Mouse (Mus musculus) right cerebral cortex, postnatal 14 days (tissue): ENCODE results near the gene Phka1.
A peak's percentile ranks its signal among the peaks of the same experiment; 100 is the strongest.
"Not testable (repeated sequence)": the region's sequence is repeated elsewhere in the genome, so short reads cannot be mapped to it uniquely, and the experiment has no call there.

Source experiments
- DNase-seq: peaks from one replicate; pipeline ENCODE4 v3.0.0; 2022

Phka1 gene

DNA sequence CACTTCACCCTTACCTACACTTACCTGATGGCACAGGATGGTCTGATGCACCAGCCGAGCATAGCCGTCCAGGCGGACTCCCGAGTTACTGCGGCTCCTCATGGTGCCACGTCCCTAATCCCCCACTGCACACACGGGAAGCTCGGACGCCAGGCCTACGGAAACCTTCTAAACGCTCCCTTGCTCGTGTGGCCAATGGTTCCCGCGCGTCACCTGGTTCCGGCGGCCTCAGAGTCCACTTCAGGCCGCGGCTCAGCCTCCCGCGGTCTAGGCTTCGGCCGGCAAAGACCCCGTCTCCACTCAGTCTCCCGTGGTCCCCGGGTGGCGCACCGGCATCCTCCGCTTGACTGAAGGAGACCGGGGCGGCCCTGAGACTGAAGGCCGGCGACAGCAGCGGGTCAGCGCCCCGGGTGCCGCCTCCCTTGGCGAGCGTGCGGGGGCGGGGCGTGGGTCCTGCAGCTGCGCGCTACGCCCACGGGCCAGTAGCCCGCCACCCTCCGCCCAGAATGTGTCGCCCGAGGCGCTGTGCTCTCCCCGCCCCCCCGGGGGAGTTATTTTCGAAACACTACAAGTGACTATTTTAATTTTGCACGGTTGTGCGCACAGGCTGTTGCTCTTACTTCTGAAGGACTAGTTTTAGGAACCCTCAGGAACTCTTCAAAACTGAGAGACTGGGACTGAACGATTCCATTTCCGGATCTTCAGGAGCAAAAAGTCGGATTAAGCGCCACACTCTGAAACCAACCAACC, at the start of gene Phka1:
Gene Phka1 (minus strand): TSS at position 424 of the 750 bp plus-strand sequence.
- peak; percentile 59 for DNase-seq

GRCm38 (mm10) chrX:102689252-102689651, 45.2 kb upstream of the Phka1 start:
- DNase-seq = peak; percentile 36

DNA sequence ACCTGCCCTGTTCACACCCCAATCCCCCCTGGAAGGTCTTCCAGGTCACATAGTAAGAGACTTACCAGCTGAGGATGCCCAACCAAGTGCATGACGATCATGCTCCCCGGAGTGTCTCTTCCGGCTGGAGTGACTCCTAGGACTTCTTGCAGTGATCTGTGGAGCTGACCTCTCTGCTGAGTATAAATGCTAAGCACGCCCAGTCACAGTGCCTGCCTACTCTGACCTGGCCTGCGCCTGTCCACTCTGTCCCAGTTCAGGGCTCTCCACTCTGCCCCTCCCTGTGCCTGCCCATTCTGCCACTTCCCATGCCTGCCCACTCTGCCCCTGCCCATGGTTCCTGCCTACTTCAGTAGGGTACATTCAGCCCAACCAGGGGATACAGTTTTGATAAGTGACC, 42.8 kb upstream of the Phka1 start, which contains the start of gene Gm3880:
Gene Gm3880 (minus strand): TSS at position 101 of the 400 bp plus-strand sequence.
- not testable (repeated sequence) for DNase-seq

DNA sequence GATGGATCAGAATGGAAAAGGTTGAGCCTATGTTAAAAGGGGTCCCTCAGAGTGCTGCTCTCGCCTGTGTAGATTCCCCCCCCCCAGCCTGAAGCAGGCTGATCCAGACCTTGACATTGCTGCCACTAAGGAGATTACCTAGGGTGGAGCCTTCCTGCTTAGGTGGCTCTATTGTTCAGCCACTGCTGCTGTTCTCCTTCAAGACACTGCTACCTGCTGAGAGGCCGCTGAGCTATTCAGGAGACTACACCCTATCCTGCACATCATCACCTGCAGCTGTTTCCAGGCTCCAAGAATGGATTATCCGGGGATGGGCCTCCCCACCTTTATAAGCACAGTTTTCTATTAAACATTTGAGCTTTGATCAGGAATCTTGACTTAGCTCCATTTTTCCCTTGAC, 40.7 kb upstream of the Phka1 start:
- DNase-seq = not testable (repeated sequence)

DNA sequence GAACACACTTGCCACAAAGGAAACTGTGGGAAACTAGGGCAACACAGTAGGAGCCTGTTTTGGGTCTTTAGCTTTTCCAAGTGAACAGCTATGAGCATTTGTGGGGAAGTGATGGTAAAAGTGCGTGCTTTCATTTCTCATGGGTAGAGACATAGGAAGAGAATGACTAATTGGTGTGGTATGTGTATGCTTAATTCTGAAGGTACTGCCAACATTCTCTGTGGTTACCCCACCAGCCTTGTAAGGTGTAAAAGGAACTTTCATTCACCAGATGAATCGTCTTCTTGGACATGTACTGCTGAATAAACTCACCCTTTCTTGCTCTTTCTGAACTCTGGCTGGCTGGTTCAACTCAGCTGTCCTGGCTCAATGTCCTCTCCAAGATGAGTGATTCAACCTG, 22.6 kb upstream of the Phka1 start:
- DNase-seq = no peak

DNA sequence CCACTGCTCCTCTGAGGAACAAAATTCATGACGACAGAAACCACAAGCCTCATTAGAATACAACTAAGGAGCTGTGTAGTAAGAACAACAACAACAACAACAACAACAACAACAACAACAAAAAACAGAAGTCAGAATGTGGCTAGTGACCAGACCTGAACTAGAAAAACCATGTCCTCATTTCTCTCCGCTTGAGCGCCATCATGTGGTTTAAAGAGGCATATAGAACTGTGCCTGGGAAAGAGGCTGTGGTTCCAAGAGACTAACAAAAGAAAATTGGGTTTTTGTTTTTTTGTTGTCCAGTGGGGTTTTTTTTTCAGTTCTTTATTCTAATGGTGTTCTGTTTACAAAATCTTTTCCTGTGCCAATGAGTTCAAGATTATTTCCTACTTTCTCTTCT, 16.7 kb upstream of the Phka1 start:
- no peak for DNase-seq

GRCm38 (mm10) chrX:102645691-102646090, 1.6 kb upstream of the Phka1 start:
- no peak for DNase-seq

GRCm38 (mm10) chrX:102645146-102645545, 1.1 kb upstream of the Phka1 start:
- no peak for DNase-seq

GRCm38 (mm10) chrX:102644573-102644951, 516 bp upstream of the Phka1 start:
- DNase-seq = no peak

DNA sequence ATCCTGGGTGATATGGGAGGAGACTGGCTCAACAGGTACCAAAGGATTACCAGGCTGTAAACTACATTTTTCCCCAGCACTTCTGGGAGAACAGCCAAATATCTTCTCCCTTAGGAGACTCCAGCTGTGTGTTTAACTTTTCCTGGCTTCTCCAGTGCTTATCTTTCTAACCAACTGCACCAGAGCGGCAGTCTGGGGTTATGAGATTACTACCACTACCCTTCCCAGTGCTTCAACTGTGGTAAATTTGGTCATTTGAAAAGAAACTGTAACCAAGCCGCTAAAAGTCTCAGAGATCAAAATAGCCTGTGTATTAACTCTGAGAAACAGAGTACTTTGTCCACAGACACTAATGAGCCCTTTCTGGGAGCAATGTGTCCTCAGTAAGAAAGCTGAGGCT, 42.8 kb downstream of the Phka1 start:
- no peak for DNase-seq

DNA sequence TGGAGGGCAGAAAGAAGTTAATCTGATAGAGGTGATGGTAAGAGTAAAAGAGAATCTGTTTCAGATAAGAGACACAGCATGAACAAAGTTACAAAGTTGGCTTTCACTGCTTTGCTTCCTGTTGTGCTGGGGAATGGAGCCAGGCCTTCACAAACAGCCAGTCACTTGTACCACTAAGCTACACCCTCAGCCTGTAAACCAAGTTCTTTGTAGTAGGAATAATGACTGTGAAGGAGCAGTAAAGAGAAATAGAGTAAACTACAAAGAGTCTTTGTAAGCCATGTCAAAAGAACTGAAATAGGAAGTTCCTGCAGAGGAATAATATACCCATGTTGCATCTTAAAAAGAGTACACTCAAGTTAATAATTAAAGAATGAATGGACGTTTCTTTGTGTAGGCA, 55.5 kb downstream of the Phka1 start:
- no peak for DNase-seq

GRCm38 (mm10) chrX:102571186-102571585, 72.9 kb downstream of the Phka1 start:
- no peak for DNase-seq

DNA sequence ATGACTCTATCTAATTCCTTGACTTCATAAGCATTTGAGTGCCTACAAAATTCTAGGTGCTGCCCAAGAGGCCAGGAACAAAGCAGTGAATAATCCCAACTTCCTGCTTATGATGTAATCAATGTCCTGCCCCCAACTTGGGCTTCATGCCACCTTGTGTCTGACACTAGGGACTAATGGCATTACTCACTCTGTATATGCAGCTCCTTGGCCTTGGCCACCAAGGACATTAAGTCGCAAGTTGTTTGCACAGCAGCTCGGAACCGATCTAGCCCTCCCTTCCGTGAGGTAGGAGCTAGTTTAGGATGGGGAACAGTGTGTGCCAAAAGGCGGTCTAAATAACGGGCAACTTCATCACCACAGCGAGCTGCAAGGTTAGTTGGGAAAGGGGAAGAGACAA, 87.1 kb downstream of the Phka1 start:
- no peak for DNase-seq

DNA sequence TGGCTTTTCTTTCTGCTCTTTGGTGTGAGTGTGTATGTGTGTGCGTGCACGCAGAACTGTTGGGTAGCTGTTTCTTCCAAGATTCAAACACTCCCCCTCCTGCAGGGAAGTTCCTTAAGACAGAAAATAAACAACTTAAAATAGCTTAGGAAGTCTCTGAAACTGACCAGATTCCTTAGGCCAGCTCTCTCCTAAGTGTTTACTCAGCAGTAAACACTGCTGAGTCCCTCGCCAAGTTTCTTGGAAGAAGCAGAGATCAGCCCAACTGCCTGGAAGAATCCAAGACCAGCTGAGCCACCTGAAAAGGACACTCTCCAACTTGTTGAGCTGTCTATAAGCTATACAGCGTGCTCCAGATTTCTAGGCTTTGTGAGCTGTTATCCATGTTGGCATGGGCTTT, 134.8 kb downstream of the Phka1 start:
- DNase-seq = no peak

DNA sequence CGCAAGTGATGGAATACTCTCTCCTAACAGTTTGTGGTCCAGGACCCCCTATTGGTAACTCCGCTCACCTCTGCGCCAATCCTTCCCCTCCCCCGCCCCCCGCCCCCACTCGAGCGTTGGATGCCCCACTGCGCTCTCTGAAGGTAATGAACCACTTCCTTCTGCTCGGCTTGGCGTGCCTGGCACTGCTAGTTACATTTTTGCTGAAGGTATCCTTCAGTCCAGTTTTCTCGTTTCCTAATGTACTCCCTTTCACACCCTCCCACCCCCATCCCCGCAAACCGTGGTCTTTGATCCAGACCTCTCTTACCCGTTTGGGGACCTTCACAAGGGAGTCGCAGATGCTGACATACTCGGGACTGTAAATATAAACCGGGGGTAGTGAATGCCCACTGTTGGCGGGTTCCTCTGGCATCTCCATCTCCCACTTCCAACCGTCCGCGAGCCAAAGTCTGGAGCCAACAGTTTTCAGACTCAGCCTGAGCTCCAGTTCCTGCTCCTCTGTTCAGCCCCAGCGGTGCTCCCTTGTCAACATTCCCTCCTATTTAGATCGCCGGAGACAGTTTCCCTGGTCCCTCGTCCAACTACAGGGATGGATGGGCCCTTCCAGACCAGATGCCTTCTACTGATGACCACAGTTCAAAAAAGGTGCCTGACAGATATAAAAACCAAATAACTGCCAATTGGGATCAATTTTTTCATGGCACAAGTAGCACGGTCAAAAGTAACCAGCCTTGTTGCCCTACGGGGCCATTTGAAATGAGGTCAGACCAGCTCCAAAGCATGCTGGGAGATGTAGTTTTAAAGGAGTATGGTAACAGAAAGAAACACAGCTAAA, 139.2 kb downstream of the Phka1 start, which contains the start of gene Hdac8:
Gene Hdac8 (minus strand): TSS at position 716 of the 838 bp plus-strand sequence.
- DNase-seq = peak; percentile 25

GRCm38 (mm10) chrX:102504179-102504578, 139.9 kb downstream of the Phka1 start:
- no peak for DNase-seq

- no peak for DNase-seq
These were observed 149.9 kb downstream of the Phka1 start for GRCm38 (mm10) chrX:102493992-102494730.

- no peak for DNase-seq
These were observed 158.5 kb downstream of the Phka1 start for GRCm38 (mm10) chrX:102485575-102485974.

DNA sequence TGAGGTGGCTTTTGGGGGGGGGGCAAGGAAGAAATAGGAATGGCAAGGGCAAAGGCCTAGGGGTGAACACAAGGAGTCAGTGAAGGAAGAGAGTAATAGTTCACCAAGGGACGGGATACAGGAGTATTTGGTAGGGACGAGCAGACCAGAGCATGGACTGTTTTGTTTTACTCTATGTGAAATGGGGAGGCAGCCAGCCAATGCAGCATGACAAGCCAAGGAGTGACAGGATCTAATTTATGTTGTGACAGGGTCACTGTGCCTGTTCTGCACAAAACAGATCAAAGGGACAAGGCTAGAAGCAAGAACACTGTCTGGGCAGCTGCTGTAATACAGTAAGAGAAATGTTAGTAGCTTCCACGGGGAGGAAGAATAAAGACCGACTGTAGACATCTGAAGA, 164.4 kb downstream of the Phka1 start:
- no peak for DNase-seq

GRCm38 (mm10) chrX:102478965-102479364, 165.1 kb downstream of the Phka1 start:
- DNase-seq = peak; percentile 11

DNA sequence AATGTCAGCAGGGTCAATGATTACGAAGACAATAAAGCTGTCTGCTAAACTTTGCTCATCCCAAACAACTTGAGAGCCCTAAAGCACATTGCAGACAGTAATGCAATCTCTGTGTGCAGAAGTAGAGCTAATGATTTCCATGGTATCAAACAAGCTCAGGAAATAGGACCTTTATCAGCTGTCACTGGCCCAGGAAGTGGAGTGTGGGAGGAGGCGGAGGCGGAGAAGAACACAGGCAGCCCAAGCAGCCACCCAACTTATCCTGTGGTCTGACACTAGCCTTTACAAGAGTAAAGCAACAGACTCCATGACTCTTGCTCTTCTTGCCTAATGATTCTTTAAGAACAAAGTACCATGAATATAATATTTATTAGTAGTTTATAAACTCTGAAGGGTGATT, 165.6 kb downstream of the Phka1 start:
- DNase-seq = no peak

DNA sequence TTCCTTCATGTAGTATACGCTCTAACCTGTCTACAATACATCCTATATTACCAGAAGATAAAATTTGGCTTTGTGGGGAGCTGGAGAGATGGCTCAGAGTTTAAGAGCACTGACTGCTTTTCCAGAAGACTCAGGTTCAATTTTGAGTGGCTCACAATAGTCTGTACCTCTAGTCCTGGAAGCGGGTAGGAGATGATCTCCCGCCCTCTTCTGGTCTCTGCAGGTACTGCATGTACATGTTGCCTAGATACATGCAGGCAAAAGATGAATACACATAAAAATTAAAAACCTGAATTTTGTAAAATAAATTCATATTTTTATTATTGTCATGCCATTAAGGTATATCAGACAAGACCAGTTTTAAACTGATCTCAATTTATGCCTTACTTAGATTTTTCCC, 167.3 kb downstream of the Phka1 start:
- peak; percentile 78 for DNase-seq

DNA sequence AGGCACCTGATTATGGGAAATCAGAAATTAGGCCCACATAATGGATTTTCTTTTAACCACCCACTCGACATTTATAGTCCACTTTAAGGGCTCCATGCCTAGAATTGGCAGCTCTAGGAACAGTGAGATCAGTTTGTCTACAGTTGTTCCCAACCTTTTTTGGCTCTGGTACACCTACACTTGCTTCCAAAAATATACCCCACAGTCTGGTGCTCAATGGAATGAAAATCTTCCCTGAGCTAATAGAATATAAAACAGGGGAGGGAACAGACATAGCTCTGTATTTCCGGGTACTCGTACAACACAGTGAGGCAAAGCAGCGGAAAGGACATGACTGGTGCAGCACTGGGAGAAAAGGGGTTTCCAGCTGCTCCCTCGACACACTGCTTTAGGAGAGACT, 168.5 kb downstream of the Phka1 start:
- no peak for DNase-seq
